ENCODE assay signal across 8 mouse cellular contexts in the genomic region with DNA sequence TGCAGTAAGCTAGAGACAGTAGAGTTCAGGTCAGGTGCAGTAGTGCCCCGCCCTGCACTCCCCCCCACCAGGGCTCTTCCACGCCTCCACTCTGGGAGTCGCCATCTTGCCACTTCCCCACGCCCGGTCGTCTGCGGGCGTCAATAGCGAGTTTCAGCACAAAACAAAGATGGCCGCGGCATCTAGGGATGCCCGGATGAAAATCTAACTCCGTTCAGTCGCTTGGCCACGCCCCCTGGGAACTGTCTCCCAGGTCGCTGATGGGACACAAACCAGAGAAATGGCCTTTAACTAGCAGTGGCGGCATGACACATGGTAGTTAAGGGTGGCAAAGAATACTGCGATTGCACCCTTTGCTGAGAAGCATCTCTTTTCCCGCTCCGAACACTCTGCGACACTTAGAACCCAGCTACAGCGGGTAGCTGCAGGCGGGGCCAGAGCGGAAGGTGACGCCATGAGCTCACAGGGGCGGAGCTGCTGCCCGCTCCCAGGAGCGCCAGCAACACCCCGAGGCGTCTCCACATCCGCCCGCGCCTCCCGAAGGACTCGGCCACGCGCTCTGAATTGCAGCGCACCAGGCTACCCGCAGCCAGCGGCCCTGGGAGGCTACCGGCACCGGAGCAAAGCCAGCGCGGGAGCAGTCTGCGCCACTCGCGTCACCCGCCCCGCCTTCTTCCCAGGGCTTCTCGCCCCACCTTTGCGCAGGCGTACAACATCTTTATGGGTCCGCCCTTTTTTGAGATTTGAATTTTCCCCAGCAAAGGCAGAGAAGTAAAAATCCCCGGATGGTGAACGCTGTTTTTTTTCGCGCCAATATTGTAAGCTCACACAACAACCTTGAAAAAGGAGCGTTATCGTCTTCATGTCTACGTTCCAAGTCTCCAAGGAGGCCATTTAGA. TPM values are rescaled to one million over a fixed set of nuclear protein-coding genes. Genes with fewer than 3 reads are reported as not detected.
DNase-seq lines count a peak whose midpoint lies in the region; ATAC-seq and TF ChIP-seq lines count a peak whose summit lies in the region.

No protein-coding gene starts in this region.

- peaks cover 37% of the 10 kb centered on the region for H3K4me1 ChIP-seq in E14TG2a.4 (replicated peaks; ENCODE audit: low read depth, low read length)
- H3K4me1 ChIP-seq in forebrain, embryonic 13.5 days: peaks cover 27% of the 10 kb centered on the region
- H3K4me1 ChIP-seq in neural tube, embryonic 15.5 days: peaks cover 23% of the 10 kb centered on the region

- peak overlapping the region; percentile 52 for H3K4me2 ChIP-seq in forebrain, embryonic 13.5 days
- H3K4me2 ChIP-seq in neural tube, embryonic 15.5 days: peak overlapping the region; percentile 61

- TF ChIP-seq CTCF in E14TG2a.4 (conservative IDR thresholded peaks at IDR 0.05; ENCODE audit: low read length): no peak

- peaks cover 24% of the 10 kb centered on the region for H3K36me3 ChIP-seq in E14TG2a.4 (ENCODE audit: insufficient read depth, low read length)
- no peaks in the 10 kb centered on the region for H3K36me3 ChIP-seq in forebrain, embryonic 13.5 days (ENCODE audit: poor library complexity, severe bottlenecking)
- no peaks in the 10 kb centered on the region for H3K36me3 ChIP-seq in neural tube, embryonic 15.5 days

- H3K4me3 ChIP-seq in E14TG2a.4 (replicated peaks; ENCODE audit: low read length): peak overlapping the region; percentile 91
- peak overlapping the region; percentile 77 for H3K4me3 ChIP-seq in forebrain, embryonic 13.5 days
- H3K4me3 ChIP-seq in neural tube, embryonic 15.5 days (replicated peaks): peak overlapping the region; percentile 65

- H3K27me3 ChIP-seq in E14TG2a.4 (ENCODE audit: insufficient read depth, low read length): no peaks in the 10 kb centered on the region
- no peaks in the 10 kb centered on the region for H3K27me3 ChIP-seq in forebrain, embryonic 13.5 days
- no peaks in the 10 kb centered on the region for H3K27me3 ChIP-seq in neural tube, embryonic 15.5 days (replicated peaks)

- WGBS in forebrain, embryonic 13.5 days: 23% methylated on average over 42 of the region's 60 CpGs
- 15% methylated on average over 60 of the region's 60 CpGs for WGBS in neural tube, embryonic 15.5 days

- peak overlapping the region; percentile 98 for H3K27ac ChIP-seq in forebrain, embryonic 13.5 days
- peak overlapping the region; percentile 98 for H3K27ac ChIP-seq in neural tube, embryonic 15.5 days (replicated peaks)

- intact Hi-C loops in heart, postnatal 10 days (cut with DNase I): loop anchor here (1.0 to 10.0 kb wide), 3 partner anchors 55 to 457 kb away; a partner anchor contains a TSS

- ATAC-seq in forebrain, embryonic 13.5 days: peak; percentile 87
- ATAC-seq in neural tube, embryonic 15.5 days (ENCODE audit: low FRiP score): peak; percentile 90

- no peaks in the 10 kb centered on the region for H3K9me3 ChIP-seq in E14TG2a.4 (ENCODE audit: low read length)
- no peaks in the 10 kb centered on the region for H3K9me3 ChIP-seq in forebrain, embryonic 13.5 days (replicated peaks)
- no peaks in the 10 kb centered on the region for H3K9me3 ChIP-seq in neural tube, embryonic 15.5 days (replicated peaks)

- H3K9ac ChIP-seq in forebrain, embryonic 13.5 days: peak overlapping the region; percentile 75
- peak overlapping the region; percentile 62 for H3K9ac ChIP-seq in neural tube, embryonic 15.5 days (replicated peaks)

- peak; percentile 83 for DNase-seq in c-Kit-positive CD71-positive TER-119-positive erythroid progenitor cells, embryonic 14.5 days (ENCODE audit: low spot score)
- peak; percentile 90 to 91 for DNase-seq in heart, postnatal 10 days
- DNase-seq in layer of hippocampus, adult 11-12 months (ENCODE audit: low spot score): peak; percentile 92
- DNase-seq in lung, adult 18-20 months: peak; percentile 89 to 91
- DNase-seq in testis, postnatal 14 days (ENCODE audit: low spot score): peak; percentile 90

RNA-seq across cellular contexts. Expression of a gene that starts 1.3 kb away (rescaled TPM):
- 59.4 and 68.9 TPM in 2 replicates for polyA plus RNA-seq in forebrain, embryonic 13.5 days (2015; fragmentation: Nextera tagmentation; extraction: Ambion mirVana)
- total RNA-seq in heart, postnatal 10 days (2021): 10 to 100 TPM; 64.2 to 64.4 TPM
- 40.4 and 41.4 TPM in 2 replicates for polyA plus RNA-seq in neural tube, embryonic 15.5 days (2015; fragmentation: Nextera tagmentation; extraction: Ambion mirVana)

RNA-seq across cellular contexts. Expression of a gene that starts 36.8 kb away (rescaled TPM):
- 7.2 and 8.9 TPM in 2 replicates for polyA plus RNA-seq in forebrain, embryonic 13.5 days (2015; fragmentation: Nextera tagmentation; extraction: Ambion mirVana)
- 10 to 100 TPM; 14.2 to 14.9 TPM for total RNA-seq in heart, postnatal 10 days (2021)
- polyA plus RNA-seq in neural tube, embryonic 15.5 days (2015; fragmentation: Nextera tagmentation; extraction: Ambion mirVana): 10.4 and 24.7 TPM in 2 replicates

RNA-seq across cellular contexts. Expression of a gene that starts 45.7 kb away (rescaled TPM):
- 127 and 132 TPM in 2 replicates for polyA plus RNA-seq in forebrain, embryonic 13.5 days (2015; fragmentation: Nextera tagmentation; extraction: Ambion mirVana)
- total RNA-seq in heart, postnatal 10 days (2021): 10 to 100 TPM; 60.1 to 69.0 TPM
- 110 and 123 TPM in 2 replicates for polyA plus RNA-seq in neural tube, embryonic 15.5 days (2015; fragmentation: Nextera tagmentation; extraction: Ambion mirVana)

RNA-seq across cellular contexts. Expression of a gene that starts 45.8 kb away (rescaled TPM):
- polyA plus RNA-seq in forebrain, embryonic 13.5 days (2015; fragmentation: Nextera tagmentation; extraction: Ambion mirVana): 1.7 and 2.0 TPM in 2 replicates
- total RNA-seq in heart, postnatal 10 days (2021): 1 to 10 TPM; 1.8 to 2.5 TPM
- polyA plus RNA-seq in neural tube, embryonic 15.5 days (2015; fragmentation: Nextera tagmentation; extraction: Ambion mirVana): 3.9 and 6.3 TPM in 2 replicates

RNA-seq across cellular contexts. Expression of a gene that starts 56.3 kb away (rescaled TPM):
- polyA plus RNA-seq in forebrain, embryonic 13.5 days (2015; fragmentation: Nextera tagmentation; extraction: Ambion mirVana): 38.9 and 39.4 TPM in 2 replicates
- total RNA-seq in heart, postnatal 10 days (2021): 10 to 100 TPM; 54.7 to 56.7 TPM
- 42.3 and 51.5 TPM in 2 replicates for polyA plus RNA-seq in neural tube, embryonic 15.5 days (2015; fragmentation: Nextera tagmentation; extraction: Ambion mirVana)

Comparison
In these comparisons a context has a peak if more than half of its experiments do, and no peak if none do; other contexts are left out.
1. Peak in every context shown above with its lines: DNase-seq, ATAC-seq, H3K4me3 ChIP-seq and H3K27ac ChIP-seq.